21 mouse cellular contexts compared by ENCODE assay signal in the genomic region with DNA sequence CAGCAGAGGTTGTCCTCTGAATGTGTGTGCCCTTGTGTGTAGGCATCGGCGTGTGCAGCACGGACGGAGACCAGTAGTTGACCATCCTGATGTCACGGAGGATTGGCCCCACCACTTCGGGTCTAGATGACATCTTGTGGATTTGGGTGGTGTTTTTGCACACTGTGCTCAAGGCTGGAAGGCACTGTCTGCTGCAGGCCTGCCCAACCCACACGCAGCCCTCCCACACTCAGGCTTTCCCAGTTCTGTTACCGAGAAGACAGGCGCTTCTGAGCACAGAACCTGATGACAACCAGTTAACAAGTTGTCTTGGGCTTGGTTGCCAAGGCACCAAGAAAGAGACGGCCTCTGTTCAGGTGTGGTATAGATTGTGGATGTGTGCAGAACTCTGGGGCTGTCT.
DNase-seq lines count a peak whose midpoint lies in the region; ATAC-seq and TF ChIP-seq lines count a peak whose summit lies in the region.
"Had no signal": no experiment of that assay in that cellular context is flagged by ENCODE, and none has a peak within 500 bp of the region (broad histone marks: within the 10 kb centered on the region; RNA-seq: fewer than 3 reads in every experiment).

No protein-coding gene starts in this region.

- intact Hi-C loops in left cerebral cortex, postnatal 14 days (cut with DNase I), result loop anchor here (5.0 kb wide), 1 partner anchor 39 kb away; no protein-coding TSS in a partner anchor
- intact Hi-C loops in heart, postnatal 25 days (cut with DNase I), result no loop called here

- H3K27ac ChIP-seq in layer of hippocampus, adult 2 months, result peak overlapping the region; percentile 76
- H3K27ac ChIP-seq: limb, embryonic 13.5 days; liver, embryonic 14.5 days had no signal

- peak; percentile 74 to 88 for DNase-seq in layer of hippocampus, adult 18-20 months (ENCODE audit: low spot score in 2 of 2)
- no peak for DNase-seq in layer of hippocampus, adult 9-10 months (ENCODE audit: low spot score)
- peak; percentile 71 to 79 for DNase-seq in layer of hippocampus, adult 2 months (ENCODE audit: low spot score in 2 of 2)
- peak; percentile 72 to 86 for DNase-seq in left cerebral cortex, postnatal 14 days (ENCODE audit: low spot score in 2 of 2)
- DNase-seq in telencephalon, adult 2 months (ENCODE audit: low read depth, low spot score), result peak; percentile 88
- DNase-seq in kidney, postnatal 36 days, result no peak
- DNase-seq in heart, postnatal 25 days (ENCODE audit: low spot score), result no peak
- DNase-seq: adrenal gland, adult 2 months; cerebellum, postnatal 14 days; gastrocnemius, postnatal 25 days; kidney, adult 8-10 months; kidney, postnatal 4 days; thymus, postnatal 14 days had no signal

- TF ChIP-seq CTCF in layer of hippocampus, adult 2 months (conservative IDR thresholded peaks at IDR 0.05), result no peak

- ATAC-seq in megakaryocyte, adult 5-6 weeks (ENCODE audit: poor library complexity, severe bottlenecking), result no peak
- ATAC-seq: forebrain, embryonic 14.5 days; inflammation-experienced regulatory T-cells, adult 6 months; lung, postnatal 0 days; midbrain, embryonic 16.5 days had no signal

- no peak overlapping the region for H3K4me3 ChIP-seq in layer of hippocampus, adult 2 months
- H3K4me3 ChIP-seq: limb, embryonic 13.5 days; megakaryocyte, embryonic 14.5 days had no signal

Comparison
In these comparisons a context has a peak if more than half of its experiments do, and no peak if none do; other contexts are left out.
1. DNase-seq: peak in layer of hippocampus, adult 18-20 months (2 of 2), layer of hippocampus, adult 2 months (2 of 2), left cerebral cortex, postnatal 14 days (2 of 2) and telencephalon, adult 2 months (single experiment); none in layer of hippocampus, adult 9-10 months (single experiment), kidney, postnatal 36 days (0 of 2) and heart, postnatal 25 days (single experiment).